Mouse (Mus musculus) layer of hippocampus, postnatal 36 days (tissue): Measurements from ENCODE around the gene Gnl1. TPM values are rescaled to one million over a fixed set of nuclear protein-coding genes. Genes with fewer than 3 reads are reported as not detected.
"Not testable (repeated sequence)": the region's sequence is repeated elsewhere in the genome, so short reads cannot be mapped to it uniquely, and the experiment has no call there.

Experiments used
- DNase-seq, 2 experiments: peaks; one replicate each; pipeline ENCODE4 v3.0.0; 2022
- total RNA-seq, 2 experiments: library from RNA; stranded (reverse); gene quantifications; 2 replicates each; pipeline ENCODE4 v1.2.3; 2021

Gnl1 gene
- total RNA-seq: 100 to 1,000 TPM; 139 to 143 TPM

DNA sequence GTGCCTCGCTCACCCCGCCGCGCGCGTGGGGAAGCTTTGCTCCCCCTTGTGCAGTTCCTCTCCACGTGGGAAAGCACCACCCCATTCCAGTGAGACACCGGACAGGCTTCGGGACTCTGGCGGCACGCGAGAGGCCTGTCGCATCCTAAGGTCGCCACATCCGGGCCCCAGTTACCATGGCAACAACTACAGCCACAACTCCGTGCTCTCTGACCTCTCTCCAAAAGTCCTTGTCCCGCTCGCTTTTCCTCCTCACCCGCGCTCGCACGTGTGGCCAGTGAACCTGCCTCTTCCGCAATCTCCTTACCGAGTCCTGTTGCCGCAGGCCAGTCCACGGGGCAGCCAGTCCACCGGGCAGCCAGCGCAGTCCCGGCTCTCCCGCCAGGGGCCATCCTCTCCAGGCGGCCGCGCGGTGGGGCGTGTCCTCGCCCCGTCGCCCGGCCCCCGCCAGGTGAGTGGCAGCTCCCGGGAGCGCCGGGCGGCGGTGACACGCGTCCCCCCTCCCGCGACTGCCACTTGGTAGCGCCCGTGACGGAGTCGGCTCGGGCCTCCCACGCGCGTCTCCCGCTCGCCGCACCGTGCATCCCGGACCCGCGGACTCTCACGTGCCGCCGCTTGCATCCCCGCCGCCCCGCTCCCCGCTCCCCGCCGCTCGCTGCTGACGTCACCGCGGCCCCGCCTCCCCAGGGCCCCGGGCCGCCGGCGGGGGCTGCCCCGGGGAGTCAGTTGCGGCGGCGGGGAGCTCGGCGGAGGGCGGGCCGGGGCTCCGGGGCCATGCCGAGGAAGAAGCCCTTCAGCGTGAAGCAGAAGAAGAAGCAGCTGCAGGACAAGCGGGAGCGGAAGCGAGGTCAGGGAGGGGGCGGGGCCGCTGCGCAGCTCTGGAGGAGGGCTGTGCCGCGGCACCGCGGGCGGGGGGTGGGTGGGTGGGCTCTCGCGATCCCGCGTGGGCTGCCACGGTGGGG lies at the start of gene Gnl1, which contains the start of gene Prr3:
Gene Gnl1, plus strand, starts transcription at position 451 of the 962 bp plus-strand sequence.
Gene Prr3, minus strand, starts transcription at position 836 of the 962 bp plus-strand sequence.
- peak; percentile 93 for DNase-seq

- DNase-seq: no peak
These were observed 49.0 kb upstream of the Gnl1 start for GRCm38 (mm10) chr17:35930627-35931026.

DNA sequence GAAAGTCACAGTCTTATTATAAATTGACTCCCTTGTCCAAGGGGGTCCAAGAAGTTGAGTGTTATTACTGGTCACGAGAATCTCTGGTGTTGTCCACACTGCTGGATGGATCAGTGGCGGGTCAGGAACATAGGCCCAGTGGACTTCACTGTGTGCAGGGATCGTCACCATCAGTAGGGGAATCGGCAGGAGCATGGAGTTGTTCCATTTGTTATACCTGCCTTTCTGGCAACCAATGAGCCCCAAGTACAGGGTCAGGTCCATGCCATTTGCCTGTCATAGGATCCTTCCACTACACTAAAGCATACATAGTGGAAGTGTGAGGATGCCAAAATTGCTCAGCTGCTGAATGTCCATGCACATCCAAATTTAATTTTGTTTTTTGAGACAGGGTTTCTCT lies 47.0 kb upstream of the Gnl1 start:
- no peak for DNase-seq

GRCm38 (mm10) chr17:35935763-35936162 lies 43.9 kb upstream of the Gnl1 start:
- not testable (repeated sequence) for DNase-seq

- peak in 1 of 2 experiments; percentile 35 for DNase-seq
These were observed 41.8 kb upstream of the Gnl1 start for GRCm38 (mm10) chr17:35937700-35938348.

DNA sequence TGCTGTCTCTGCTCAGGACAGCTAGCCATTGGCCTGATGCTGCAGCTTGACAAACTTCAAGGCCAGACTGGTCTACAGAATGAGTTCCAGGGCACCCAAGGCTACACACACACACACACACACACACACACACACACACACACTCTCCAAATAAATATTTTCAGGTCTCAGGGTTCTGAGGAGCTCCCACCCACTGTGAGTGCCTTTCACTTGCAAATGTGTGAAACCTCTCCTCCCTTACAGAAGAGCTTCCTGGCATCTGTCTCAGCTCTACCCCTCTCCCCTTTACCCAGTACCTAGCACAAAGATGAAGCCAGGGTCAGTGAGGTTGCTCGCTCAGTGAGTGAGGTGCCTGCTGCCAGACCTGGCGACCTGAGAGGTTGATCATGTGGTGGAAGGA lies 40.5 kb upstream of the Gnl1 start:
- DNase-seq: no peak

DNA sequence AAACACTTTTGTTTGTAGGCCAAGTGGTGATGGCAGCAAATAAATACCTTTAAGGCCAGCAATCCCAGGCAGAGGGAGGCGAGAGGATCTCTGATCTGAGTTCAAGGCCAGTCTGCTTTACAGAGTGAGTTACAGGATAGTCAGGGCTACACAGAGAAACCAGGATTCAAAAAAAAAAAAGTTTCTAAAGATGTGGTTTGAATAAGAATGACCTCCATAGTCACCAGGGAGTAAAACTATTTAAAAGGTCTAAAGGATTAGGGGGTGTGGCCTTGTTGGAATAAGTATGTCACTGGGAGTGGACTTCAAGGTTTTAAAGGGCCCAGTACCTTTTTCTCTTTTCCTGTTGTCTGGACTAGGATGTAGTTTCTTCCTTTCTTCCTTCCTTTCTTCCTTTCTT lies 39.7 kb upstream of the Gnl1 start:
- DNase-seq: no peak

DNA sequence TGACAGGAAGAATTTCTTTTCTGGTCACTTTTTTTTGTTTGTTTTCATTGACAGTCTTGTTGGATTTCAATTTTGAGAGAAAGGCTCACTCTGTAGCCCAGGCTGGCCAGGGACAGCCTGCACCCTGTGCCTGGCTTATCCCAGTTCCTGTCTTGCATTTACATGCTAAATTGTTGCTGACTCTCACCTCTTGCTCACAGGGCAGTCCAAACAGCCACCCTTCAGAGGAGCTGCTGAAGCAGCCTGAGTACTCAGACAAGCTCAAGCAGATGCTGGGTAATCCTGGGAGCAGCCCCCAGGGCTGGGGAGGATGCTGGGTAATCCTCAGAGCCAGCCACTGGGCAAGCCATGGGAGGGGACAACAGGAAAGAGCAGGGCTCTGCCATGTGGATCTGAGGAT lies 28.7 kb upstream of the Gnl1 start:
- not testable (repeated sequence) for DNase-seq

GRCm38 (mm10) chr17:35952559-35952958 lies 27.1 kb upstream of the Gnl1 start:
- DNase-seq: not testable (repeated sequence)

- no peak for DNase-seq
These were observed 25.0 kb upstream of the Gnl1 start for GRCm38 (mm10) chr17:35954665-35955064.

- DNase-seq: no peak
These were observed 21.0 kb upstream of the Gnl1 start for GRCm38 (mm10) chr17:35958533-35959223.

GRCm38 (mm10) chr17:35963279-35963678 lies 16.4 kb upstream of the Gnl1 start:
- no peak for DNase-seq

GRCm38 (mm10) chr17:35967621-35968020 lies 12.0 kb upstream of the Gnl1 start:
- no peak for DNase-seq

GRCm38 (mm10) chr17:35969418-35970389 lies 9.9 kb upstream of the Gnl1 start, which contains the start of gene Abcf1:
TSS of gene Abcf1 (minus strand) at chr17:35969761.
- DNase-seq: peak; percentile 98

GRCm38 (mm10) chr17:35972131-35972530 lies 7.5 kb upstream of the Gnl1 start:
- no peak for DNase-seq

DNA sequence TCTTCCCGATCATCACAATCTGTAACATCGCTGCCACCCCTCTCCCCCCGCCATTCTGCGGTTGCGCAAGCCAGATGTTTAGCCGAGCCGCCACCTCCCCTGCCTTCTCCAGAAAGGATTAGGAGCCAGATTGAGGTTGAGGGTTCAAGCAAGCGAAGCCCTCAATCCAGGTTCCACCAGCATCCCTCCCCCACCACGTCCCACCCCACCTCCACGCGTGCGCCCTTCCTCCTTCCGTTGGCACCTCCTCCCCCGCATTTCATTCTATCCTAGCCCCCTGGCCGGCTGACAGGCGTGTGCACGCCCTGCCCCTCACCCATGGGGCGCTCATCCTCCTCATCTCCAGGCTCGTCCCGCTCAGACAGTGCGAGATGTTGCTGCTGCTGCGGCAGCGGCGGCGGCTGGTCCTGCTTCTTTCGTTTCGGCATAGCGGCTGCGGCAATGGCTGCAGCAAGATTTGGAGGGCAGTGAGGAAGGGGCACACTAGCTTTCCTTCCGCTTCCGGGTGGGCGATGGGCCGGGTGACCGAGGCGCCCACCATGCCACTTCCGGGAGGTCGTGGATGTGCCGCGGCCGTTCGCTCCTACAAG lies 745 bp upstream of the Gnl1 start:
- DNase-seq: peak; percentile 91

- peak; percentile 49 to 52 for DNase-seq
These were observed 708 bp downstream of the Gnl1 start for GRCm38 (mm10) chr17:35980363-35980754.

- no peak for DNase-seq
These were observed 2.1 kb downstream of the Gnl1 start for GRCm38 (mm10) chr17:35981776-35982175.

DNA sequence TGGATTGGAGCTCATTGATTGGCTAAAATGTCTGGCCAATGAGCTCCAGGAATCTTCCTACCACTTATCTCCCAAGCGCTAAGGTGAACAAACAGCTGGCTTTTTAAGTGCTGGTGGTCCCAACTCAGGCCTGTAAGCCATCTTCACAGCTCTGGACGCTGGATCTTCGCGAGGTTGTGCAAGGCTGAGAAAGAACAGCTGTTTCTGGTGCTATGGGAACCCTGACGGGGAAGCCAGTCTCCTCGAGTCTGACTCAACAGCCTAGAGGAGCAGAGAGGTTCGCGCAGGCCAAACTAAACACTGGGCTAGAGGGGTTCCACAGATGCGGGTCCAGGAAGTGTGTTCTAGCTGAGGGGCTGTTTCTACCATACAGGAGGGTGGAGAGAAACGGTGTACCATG lies 12.1 kb downstream of the Gnl1 start:
- no peak for DNase-seq

DNA sequence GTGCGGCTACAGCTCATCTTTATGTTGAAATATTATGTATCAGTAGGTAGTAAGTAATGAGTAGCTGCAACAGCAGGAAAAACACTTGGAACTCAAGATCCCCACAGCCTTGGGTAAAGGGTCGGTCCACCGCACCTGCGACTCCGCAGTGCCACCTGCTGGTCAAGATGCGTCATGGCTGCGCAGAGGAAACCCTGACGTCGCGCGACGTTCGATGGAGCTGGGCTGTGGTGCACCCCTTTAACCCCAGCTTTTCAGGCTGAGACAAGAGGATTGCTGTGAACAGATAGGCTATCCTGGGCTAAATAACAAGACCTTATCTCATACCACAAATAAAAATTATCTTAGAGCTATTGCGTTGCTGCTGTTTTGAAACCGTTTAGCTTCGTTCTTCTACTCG lies 14.0 kb downstream of the Gnl1 start:
- peak; percentile 71 to 73 for DNase-seq
